Mouse (Mus musculus): ENCODE measurements around the gene Spdye4b.

- TF ChIP-seq CTCF (IDR thresholded peaks at IDR 0.05): no peak
- TF ChIP-seq EP300 (IDR thresholded peaks at IDR 0.05): no peak
Observed at GRCm38 (mm10) chr5:143195166-143195565, 14.3 kb downstream of the Spdye4b start.

Measured in lung, postnatal 0 days (tissue).